Mouse (Mus musculus) embryonic facial prominence, embryonic 14.5 days (tissue): Measurements from ENCODE around the gene Stra6. TPM values are rescaled to one million over a fixed set of nuclear protein-coding genes. Genes with fewer than 3 reads are reported as not detected.

Source experiments
- ATAC-seq: fragments of 200-750 bp; cut with Nextera tagmentation; 2 replicates; pipeline ENCODE4 v1.8.0; 2017; ENCODE audit warnings: low read depth, moderate number of reproducible peaks, moderate TSS enrichment
- DNase-seq: peaks from one replicate; pipeline ENCODE4 v3.0.0-alpha.2; 2015; ENCODE audit warnings: low spot score
- H3K27ac ChIP-seq: fragments of 300-500 bp; sonication (generic); replicated peaks from 2 replicates; pipeline ENCODE4 v1.5.1; 2014; ENCODE audit warnings: low read depth, mild to moderate bottlenecking, low read length, moderate library complexity
- H3K27me3 ChIP-seq: fragments of 300-500 bp; sonication (generic); replicated peaks from 2 replicates; pipeline ENCODE4 v1.6.1; 2014; ENCODE audit warnings: low read length; ENCODE audit not compliant: control insufficient read depth, insufficient read depth
- H3K36me3 ChIP-seq: fragments of 300-500 bp; sonication (generic); 2 replicates; pipeline ENCODE4 v1.6.1; 2014; ENCODE audit warnings: low read length, mixed read lengths; ENCODE audit not compliant: control insufficient read depth, insufficient read depth
- H3K4me1 ChIP-seq: fragments of 300-500 bp; sonication (generic); 2 replicates; pipeline ENCODE4 v1.6.1; 2014; ENCODE audit warnings: antibody characterized with exemption, low read length; ENCODE audit not compliant: control insufficient read depth, insufficient read depth
- H3K4me2 ChIP-seq: fragments of 300-500 bp; sonication (generic); 2 replicates; pipeline ENCODE4 v1.6.1; 2014; ENCODE audit warnings: low read depth, mild to moderate bottlenecking, low read length, moderate library complexity, mixed read lengths
- H3K4me3 ChIP-seq: fragments of 300-500 bp; sonication (generic); 2 replicates; pipeline ENCODE4 v1.5.1; 2014; ENCODE audit warnings: low read depth, mild to moderate bottlenecking, low read length
- H3K9ac ChIP-seq: fragments of 300-500 bp; sonication (generic); 2 replicates; pipeline ENCODE4 v1.6.1; 2014; ENCODE audit warnings: low read depth, mild to moderate bottlenecking, low read length, moderate library complexity, mixed read lengths
- H3K9me3 ChIP-seq: fragments of 300-500 bp; sonication (generic); 2 replicates; pipeline ENCODE4 v1.6.1; 2016; ENCODE audit warnings: low read length; ENCODE audit not compliant: control insufficient read depth
- WGBS: fragments of 180-500 bp; shearing (Covaris S2); extraction: QIAGEN DNeasy Blood & Tissue Kit; methylation state at CpG from one replicate; pipeline ENCODE4 v1.1.7; 2014; 5-methylcytosine and 5-hydroxymethylcytosine counted together
- polyA plus RNA-seq: library from polyadenylated mRNA; unstranded; fragments of >200 nt; fragmentation: Nextera tagmentation; extraction: Ambion mirVana; gene quantifications from 2 replicates; pipeline ENCODE4 v1.2.1, GENCODE M21; 2014

Gene Stra6
- polyA plus RNA-seq, 1 experiment from 2014 or later = 10.5 TPM

DNA sequence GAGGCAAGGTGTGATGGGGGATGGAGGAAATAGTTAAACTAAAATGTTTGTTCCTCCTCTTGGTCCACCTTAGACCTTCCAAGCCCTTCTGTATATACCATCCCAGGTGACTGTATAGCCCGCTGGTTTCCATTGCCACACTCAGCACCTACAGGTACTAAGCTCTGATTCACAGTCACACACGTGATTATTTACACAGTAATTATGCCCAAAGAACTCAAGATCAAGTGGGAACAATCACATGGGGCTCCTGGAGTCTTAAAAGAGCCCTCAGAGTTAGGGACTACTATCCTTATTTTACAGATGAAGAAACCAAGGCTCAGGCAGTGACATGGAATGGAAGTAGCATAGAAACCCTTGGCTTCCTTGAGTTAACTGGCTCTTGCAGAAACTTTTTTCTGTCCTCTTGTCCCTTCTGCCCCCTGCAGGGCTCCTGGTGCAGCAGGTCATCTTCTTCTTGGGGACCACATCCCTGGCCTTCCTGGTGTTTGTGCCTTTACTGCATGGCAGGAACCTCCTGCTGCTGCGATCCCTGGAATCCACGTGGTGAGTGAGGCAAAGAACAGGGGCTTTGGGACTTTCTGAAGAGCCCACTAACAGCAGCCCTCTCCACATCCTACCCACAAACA, 87.3 kb downstream of the Stra6 start:
- 66% methylated on average over 4 of the region's 4 CpGs for WGBS
- DNase-seq (no peak), ATAC-seq (no peak)
- H3K9ac ChIP-seq = no peak overlapping the region
- no peaks in the 10 kb centered on the region for H3K9me3 ChIP-seq
- no peak overlapping the region for H3K4me3 ChIP-seq
- H3K27ac ChIP-seq = no peak overlapping the region
- H3K4me2 ChIP-seq = no peak overlapping the region
- no peaks in the 10 kb centered on the region for H3K36me3 ChIP-seq
- H3K4me1 ChIP-seq = peaks cover 27% of the 10 kb centered on the region
- no peaks in the 10 kb centered on the region for H3K27me3 ChIP-seq

DNA sequence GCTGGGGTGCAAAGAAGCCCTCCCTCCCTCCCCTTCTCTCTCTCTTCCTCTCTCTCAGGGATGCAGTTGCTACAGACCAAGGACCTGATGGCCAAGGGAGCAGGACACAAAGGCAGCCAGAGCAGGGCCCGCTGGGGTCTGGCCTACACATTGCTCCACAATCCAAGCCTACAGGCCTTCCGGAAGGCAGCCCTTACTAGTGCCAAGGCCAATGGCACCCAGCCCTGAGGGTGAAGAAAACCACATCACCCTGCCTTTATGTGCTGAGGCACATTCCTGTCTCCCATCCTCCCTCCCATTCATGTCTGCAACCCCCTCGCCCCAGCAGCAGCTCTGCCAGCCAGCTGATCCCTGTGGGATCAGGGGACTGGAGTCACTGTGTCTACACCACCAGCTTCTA, 89.5 kb downstream of the Stra6 start:
- no peak overlapping the region for H3K4me2 ChIP-seq
- no peak for ATAC-seq
- H3K9ac ChIP-seq = no peak overlapping the region
- WGBS = 57% methylated on average over 3 of the region's 3 CpGs
- no peaks in the 10 kb centered on the region for H3K9me3 ChIP-seq
- peaks cover 49% of the 10 kb centered on the region for H3K4me1 ChIP-seq
- H3K36me3 ChIP-seq = no peaks in the 10 kb centered on the region
- no peaks in the 10 kb centered on the region for H3K27me3 ChIP-seq
- peak overlapping the region; percentile 73 for H3K27ac ChIP-seq
- no peak for DNase-seq
- no peak overlapping the region for H3K4me3 ChIP-seq

GRCm38 (mm10) chr9:58155366-58155765, 91.8 kb downstream of the Stra6 start:
- H3K4me1 ChIP-seq = peaks cover 65% of the 10 kb centered on the region

DNA sequence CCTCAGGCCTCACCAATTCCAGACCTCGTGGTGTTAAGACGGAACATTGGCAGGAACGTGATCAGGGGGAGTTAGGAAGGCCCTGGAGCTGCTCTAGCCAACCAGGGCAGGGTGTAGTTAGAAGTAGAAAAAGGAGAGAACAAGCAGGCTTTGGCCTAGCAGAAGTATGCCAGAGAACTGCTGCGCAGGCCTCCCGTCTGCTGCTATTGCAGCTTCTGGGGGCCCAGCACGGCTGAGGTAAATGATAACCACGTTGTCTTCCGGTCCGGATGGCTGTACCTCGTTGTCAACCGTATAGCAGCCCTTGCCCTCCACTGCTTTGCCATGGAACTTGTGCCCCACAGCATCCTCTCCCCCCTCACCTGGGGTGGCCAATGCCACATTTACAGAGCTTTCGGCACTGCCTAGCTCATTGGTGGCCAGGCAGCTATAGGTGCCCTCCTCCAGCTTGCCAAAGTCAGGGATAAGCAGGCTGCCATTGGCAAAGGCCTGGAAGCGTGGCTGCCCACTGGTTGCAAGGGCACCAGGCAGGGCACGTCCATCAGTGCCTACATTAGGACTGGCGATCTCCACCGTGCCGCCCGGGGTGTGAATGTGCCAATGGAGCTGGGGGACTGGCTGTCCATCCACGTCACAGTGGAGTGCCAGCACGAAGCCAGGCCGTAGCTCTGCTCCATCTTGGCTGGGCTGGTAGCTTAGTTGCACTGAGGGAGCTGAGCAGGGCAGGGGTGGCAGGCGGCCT, 93.4 kb downstream of the Stra6 start:
- H3K9me3 ChIP-seq = no peaks in the 10 kb centered on the region
- ATAC-seq (no peak), DNase-seq (no peak)
- peak overlapping the region; percentile 38 for H3K4me3 ChIP-seq
- 73% methylated on average over 22 of the region's 22 CpGs for WGBS
- peak overlapping the region; percentile 61 for H3K9ac ChIP-seq
- no peaks in the 10 kb centered on the region for H3K36me3 ChIP-seq
- no peaks in the 10 kb centered on the region for H3K27me3 ChIP-seq
- H3K27ac ChIP-seq = peak overlapping the region; percentile 96
- H3K4me2 ChIP-seq = peak overlapping the region; percentile 65
- H3K4me1 ChIP-seq = peaks cover 66% of the 10 kb centered on the region

More at GRCm38 (mm10) chr9:58155366-58155765, 91.8 kb downstream of the Stra6 start:
- Histone ChIP-seq H3K4me3 (peak overlapping the region; percentile 38; the same call in 1 of the 2 replicates), H3K9me3 (no peaks in the 10 kb centered on the region), H3K27me3 (no peaks in the 10 kb centered on the region), H3K4me2 (peak overlapping the region; percentile 65), H3K36me3 (no peaks in the 10 kb centered on the region), H3K27ac (peak overlapping the region; percentile 12; the same call in 1 of the 2 replicates), H3K9ac (0 out of 2 replicates have a peak overlapping the region, but pooled peaks have one; percentile 5)
- peak; percentile 89 for DNase-seq
- no peak for ATAC-seq
- 41% methylated on average over 3 of the region's 3 CpGs for WGBS

- 68% methylated on average over 10 of the region's 13 CpGs for WGBS
- H3K4me3 ChIP-seq = peak overlapping the region; percentile 38
- no peaks in the 10 kb centered on the region for H3K36me3 ChIP-seq
- H3K27ac ChIP-seq = peak overlapping the region; percentile 96
- no peak for DNase-seq
- no peaks in the 10 kb centered on the region for H3K9me3 ChIP-seq
- no peaks in the 10 kb centered on the region for H3K27me3 ChIP-seq
- peak overlapping the region; percentile 65 for H3K4me2 ChIP-seq
- peak overlapping the region; percentile 61 for H3K9ac ChIP-seq
- ATAC-seq = no peak
- H3K4me1 ChIP-seq = peaks cover 66% of the 10 kb centered on the region
These were observed 94.2 kb downstream of the Stra6 start for GRCm38 (mm10) chr9:58157838-58158237.

GRCm38 (mm10) chr9:58158541-58159311, 95.1 kb downstream of the Stra6 start:
- ATAC-seq (peak; percentile 94), DNase-seq (peak; percentile 96)
- H3K9ac ChIP-seq = peak overlapping the region; percentile 61
- 10% methylated on average over 7 of the region's 7 CpGs for WGBS
- no peaks in the 10 kb centered on the region for H3K9me3 ChIP-seq
- H3K36me3 ChIP-seq = no peaks in the 10 kb centered on the region
- peaks cover 58% of the 10 kb centered on the region for H3K4me1 ChIP-seq
- no peaks in the 10 kb centered on the region for H3K27me3 ChIP-seq
- peak overlapping the region; percentile 38 for H3K4me3 ChIP-seq
- H3K4me2 ChIP-seq = peak overlapping the region; percentile 65
- peak overlapping the region; percentile 96 for H3K27ac ChIP-seq

- H3K27ac ChIP-seq = peak overlapping the region; percentile 96
- no peaks in the 10 kb centered on the region for H3K36me3 ChIP-seq
- H3K4me1 ChIP-seq = peaks cover 48% of the 10 kb centered on the region
- H3K4me3 ChIP-seq = no peak overlapping the region
- DNase-seq (peak; percentile 67), ATAC-seq (no peak)
- peak overlapping the region; percentile 65 for H3K4me2 ChIP-seq
- 49% methylated on average over 4 of the region's 4 CpGs for WGBS
- H3K27me3 ChIP-seq = no peaks in the 10 kb centered on the region
- H3K9ac ChIP-seq = no peak overlapping the region
- no peaks in the 10 kb centered on the region for H3K9me3 ChIP-seq
These were observed 96.3 kb downstream of the Stra6 start for GRCm38 (mm10) chr9:58159855-58160254.

DNA sequence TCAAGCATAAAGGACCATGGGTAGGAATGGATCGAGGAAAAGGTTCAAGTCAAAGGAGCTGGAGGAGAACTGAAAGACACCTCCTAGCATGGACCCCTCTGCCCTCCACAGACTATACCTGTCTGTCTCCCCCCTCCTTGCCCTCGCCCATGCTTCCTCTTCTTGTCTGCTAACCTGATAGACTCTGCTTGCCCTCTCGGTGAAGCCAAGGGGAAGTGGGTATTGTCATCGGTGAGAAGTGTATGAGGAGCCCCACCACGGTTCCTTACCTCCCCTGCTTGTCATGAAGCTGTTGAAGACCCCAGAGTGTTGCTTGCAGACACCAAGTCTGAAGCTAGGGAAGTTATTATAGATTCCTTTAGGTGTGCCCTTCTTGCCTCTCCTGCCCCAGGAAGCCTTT, 96.7 kb downstream of the Stra6 start:
- no peak for DNase-seq
- WGBS = 69% methylated on average over 5 of the region's 5 CpGs
- no peaks in the 10 kb centered on the region for H3K27me3 ChIP-seq
- no peak overlapping the region for H3K4me3 ChIP-seq
- no peak overlapping the region for H3K9ac ChIP-seq
- no peak overlapping the region for H3K4me2 ChIP-seq
- no peaks in the 10 kb centered on the region for H3K9me3 ChIP-seq
- H3K27ac ChIP-seq = peak overlapping the region; percentile 96
- no peaks in the 10 kb centered on the region for H3K36me3 ChIP-seq
- peaks cover 43% of the 10 kb centered on the region for H3K4me1 ChIP-seq
- no peak for ATAC-seq
